Mouse (Mus musculus) cerebellum, postnatal 25 days (tissue): ENCODE results near the gene A1bg.
A peak's percentile ranks its signal among the peaks of the same experiment; 100 is the strongest.

ENCODE experiments used
- DNase-seq, 2 experiments: peaks; one replicate each; pipeline ENCODE4 v3.0.0; 2021; ENCODE audit warnings: mixed read lengths in 2 of 2

A1bg gene

DNA sequence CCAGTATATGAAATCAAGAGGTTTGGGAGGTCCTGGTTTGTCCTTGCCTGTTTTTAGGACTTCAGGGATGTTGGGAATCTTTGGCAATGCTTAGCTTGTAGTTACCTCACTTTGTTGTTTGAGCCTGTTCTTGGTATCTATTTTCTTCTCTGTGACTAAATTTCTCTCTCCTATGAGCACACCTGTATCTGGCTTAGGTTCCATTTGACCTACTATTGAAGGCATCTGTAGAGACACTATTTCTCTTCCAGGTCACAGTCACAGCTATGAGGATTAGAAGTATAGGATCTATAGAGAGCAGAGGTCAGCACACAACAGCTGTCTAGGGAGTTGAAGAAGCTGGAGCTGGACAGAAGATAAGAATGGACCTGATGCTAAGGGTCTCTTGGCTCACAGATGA, at the start of gene A1bg:
A1bg (minus strand) TSS at position 101 of the 400 bp plus-strand sequence.
- DNase-seq = no peak

DNA sequence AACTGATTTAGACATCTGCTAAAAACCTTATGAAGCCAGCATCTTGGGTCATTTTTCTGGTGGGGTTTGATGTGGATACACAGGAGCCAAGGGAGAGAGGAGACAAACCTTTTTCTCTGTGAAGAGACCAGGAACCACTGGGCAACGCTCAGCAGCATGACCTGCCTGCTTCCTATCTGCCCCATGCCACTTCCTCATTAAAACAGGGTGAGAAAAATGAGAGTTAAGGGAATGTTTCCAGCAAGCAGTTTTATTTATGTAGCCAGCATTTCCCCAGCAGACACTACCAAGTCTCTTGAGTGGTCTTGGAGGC, 45.7 kb upstream of the A1bg start:
- DNase-seq = no peak

GRCm38 (mm10) chr15:60967841-60968548, 45.2 kb upstream of the A1bg start:
- no peak for DNase-seq

DNA sequence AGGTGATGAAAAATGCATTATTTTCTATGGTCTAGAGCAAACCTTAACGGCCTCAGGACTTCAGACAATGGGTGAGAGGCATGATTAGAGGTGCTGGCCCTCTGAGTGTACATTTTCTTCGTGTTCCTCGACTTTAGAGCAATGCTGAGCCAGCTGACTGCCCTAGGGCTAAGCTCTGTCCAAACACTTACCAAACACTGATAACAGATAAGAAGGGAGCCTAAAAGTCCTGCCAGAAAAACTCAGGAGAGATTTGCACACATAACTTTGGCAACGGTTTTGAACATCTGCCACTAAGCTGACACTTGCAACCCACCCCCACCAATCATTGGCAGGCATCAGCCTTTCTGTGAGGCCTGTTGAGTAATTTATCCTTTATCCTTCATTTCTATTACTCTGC, 2.9 kb upstream of the A1bg start:
- no peak for DNase-seq

- DNase-seq = no peak
Observed at GRCm38 (mm10) chr15:60903763-60904697, 18.8 kb downstream of the A1bg start.

DNA sequence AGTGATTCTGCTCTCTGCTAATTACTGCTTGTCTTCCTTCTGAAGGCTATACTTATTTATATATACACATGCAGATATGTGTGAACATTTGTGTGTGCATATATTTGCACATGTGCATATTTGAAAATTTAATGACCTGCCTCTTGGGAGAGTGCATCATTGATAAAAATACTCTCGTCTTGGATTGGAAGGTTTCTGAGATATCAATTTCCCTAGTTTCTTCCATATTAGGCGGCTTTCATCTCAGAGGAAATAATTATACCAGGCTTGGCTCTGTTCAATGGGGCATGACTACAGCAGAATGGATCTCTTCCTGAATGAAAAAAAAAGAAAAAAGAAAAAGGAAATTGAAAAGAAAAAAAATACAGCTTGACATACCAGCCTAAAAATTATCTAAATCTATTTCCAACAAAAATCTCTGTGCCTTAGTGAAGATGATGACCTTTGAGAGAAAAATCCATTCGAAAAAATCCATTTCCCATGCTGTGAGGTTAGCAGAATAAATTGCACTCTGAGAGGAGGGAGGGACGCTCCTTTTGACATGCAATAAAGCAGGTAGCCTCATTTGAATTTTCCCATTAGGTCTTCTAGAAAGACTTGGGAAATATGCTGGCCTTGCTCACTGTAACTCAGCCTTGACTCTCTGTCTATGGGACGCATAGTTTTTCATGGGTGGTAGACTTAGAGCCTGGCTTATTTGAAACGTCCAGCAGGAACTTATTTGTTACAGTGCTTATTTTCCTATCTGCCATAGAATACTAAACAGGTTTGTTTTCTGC, 24.4 kb downstream of the A1bg start:
- DNase-seq = no peak

- DNase-seq = no peak
Observed at GRCm38 (mm10) chr15:60896040-60896439, 26.8 kb downstream of the A1bg start.

GRCm38 (mm10) chr15:60892976-60893463, 29.8 kb downstream of the A1bg start:
- DNase-seq = no peak

DNA sequence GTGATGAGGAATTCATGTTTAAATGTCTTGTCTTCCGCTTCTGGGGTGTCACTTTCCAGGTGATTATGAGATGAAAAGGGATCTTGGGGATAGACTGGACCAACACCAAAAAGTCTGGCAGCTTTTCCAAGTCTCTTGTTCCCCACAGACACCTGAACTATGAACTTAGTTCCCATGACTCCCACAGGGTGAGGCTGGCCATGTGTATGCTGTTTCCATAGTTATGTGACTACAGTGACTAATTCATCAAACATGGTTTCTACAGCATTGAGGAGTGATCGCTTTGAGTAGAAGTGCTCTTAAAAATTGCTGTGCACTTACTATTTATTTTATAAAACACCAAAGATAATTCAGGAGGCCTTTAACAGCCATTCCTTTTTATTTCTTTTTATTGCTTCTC, 34.1 kb downstream of the A1bg start:
- DNase-seq = no peak

DNA sequence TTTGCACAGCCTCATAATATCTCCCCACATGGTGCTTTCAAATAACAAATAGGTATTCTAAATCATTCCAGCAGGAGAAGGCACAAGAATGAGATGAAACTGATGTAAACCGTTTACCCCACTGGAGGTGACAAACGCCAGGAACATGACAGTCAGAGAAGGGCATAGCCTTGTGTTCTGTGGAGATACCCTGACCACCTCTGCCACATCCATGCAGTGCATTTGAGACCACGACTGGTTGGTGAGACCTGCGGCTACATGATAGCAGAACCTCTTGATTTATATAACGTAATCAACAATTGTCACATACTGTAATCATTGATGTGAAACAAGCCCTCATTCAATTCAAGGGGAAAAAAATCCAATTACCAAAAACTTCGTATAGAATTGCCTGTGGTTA, 47.1 kb downstream of the A1bg start:
- DNase-seq = no peak

- no peak for DNase-seq
Observed at GRCm38 (mm10) chr15:60862417-60862816, 60.4 kb downstream of the A1bg start.

DNA sequence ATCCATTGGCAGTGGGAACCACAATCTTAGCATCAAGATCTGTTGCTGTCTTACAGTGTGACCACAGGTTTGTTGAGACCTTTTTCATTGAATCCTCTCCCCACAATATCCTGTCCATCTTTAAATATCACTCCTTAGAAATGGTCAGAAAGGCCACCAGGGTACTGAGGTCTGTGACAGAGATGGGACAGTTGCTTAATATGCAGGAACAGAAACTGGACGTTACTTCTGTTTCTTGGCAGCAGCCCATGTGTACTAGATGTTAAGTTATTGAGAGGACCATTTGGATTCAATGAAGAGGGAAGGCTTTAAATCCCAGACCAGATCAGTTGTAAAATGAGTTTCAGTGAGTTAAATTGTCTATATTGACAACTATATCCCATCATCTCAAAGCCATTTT, 67.7 kb downstream of the A1bg start:
- no peak for DNase-seq

GRCm38 (mm10) chr15:60854151-60854550, 68.7 kb downstream of the A1bg start:
- no peak for DNase-seq

DNA sequence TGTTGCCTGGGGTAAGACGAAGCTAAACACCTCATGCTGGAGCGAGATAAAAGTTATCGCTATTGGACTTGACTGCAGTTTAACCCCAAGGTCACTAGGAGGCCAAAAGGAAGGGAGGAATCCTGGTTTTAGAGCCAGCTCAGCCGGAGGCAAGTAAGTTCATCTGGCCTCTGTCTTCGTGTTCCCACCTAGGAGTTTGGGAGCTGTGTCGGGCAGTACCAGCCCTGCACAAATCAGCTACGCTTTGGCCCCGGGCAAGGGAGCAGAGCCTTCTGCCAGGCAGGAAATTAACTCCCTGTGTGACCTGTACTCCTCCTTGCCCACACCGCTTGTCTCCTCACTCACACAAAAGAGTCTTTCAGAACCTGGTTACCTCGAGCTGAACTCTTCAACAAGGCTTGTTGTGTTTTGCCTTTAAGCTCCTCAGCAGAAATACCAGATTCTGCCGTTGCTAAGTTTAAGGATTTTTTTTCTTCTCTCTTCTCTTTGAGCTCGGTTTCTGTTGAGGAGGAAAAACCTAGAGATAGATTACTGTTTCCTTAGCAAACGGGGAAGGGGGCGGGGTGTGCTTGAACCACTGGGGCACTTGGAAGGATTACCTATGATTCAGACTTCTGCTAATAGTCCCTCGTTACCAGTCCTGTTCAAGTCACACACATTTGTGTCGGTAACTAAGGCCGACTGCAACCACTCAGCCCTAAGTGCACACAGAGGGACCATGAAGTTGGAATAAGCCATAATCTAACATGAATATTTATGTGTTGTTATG, 69.4 kb downstream of the A1bg start, which contains the start of gene Fam84b:
Fam84b (minus strand) TSS at position 548 of the 769 bp plus-strand sequence.
- DNase-seq = peak in 1 of 2 experiments; percentile 30

DNA sequence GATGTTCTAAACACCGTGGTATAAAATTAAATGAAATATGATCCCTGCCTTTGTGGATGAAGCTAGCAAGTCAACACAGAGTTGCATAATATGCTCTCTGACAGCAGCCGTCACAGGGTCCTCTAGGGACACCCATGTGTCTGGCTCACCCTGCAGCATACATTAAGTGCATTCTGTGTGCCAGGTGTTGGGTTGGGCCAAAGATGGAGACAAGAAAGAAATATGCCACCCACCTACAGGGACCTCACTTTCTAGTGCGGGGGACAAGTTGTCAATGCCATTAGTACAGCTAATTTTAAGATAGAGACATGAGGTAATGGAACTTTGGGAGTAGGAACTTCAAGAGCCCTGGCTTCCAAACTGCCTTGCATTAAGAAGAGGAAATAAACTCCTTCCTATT, 74.2 kb downstream of the A1bg start:
- no peak for DNase-seq
